Mouse (Mus musculus) neutrophil, adult 5-6 weeks (primary cell): ENCODE measurements around the gene Gstm7. TPM values are rescaled to one million over a fixed set of nuclear protein-coding genes. Genes with fewer than 3 reads are reported as not detected.

Experiments used
- ATAC-seq: fragments of 151-379, 151-347 bp; 2 replicates; pipeline ENCODE4 v1.8.0; 2017; ENCODE audit warnings: mild to moderate bottlenecking, moderate TSS enrichment; ENCODE audit not compliant: insufficient number of reproducible peaks, poor library complexity, low FRiP score, severe bottlenecking; ENCODE audit errors: extremely low read depth
- total RNA-seq: library from RNA; stranded (forward); fragments of 200-1000 nt; gene quantifications from 2 replicates; pipeline ENCODE4 v1.2.3, GENCODE M21; 2017

Gene Gstm7
- total RNA-seq, 1 experiment from 2014 or later = not detected

GRCm38 (mm10) chr3:107939830-107940229 is 8.2 kb upstream of the Gstm7 start:
- no peak for ATAC-seq

GRCm38 (mm10) chr3:107939403-107939802 is 7.8 kb upstream of the Gstm7 start:
- peak; percentile 60; the same call in 1 of the 2 replicates for ATAC-seq

- ATAC-seq = no peak
Measured at GRCm38 (mm10) chr3:107935888-107936287, 4.3 kb upstream of the Gstm7 start.

GRCm38 (mm10) chr3:107935268-107935667 is 3.7 kb upstream of the Gstm7 start:
- no peak for ATAC-seq

GRCm38 (mm10) chr3:107932128-107932527 is 511 bp upstream of the Gstm7 start:
- ATAC-seq = no peak

- ATAC-seq = no peak
Measured at GRCm38 (mm10) chr3:107931134-107931533, 483 bp downstream of the Gstm7 start.

GRCm38 (mm10) chr3:107929731-107930130 is 1.9 kb downstream of the Gstm7 start:
- ATAC-seq = no peak

GRCm38 (mm10) chr3:107929243-107929642 is 2.4 kb downstream of the Gstm7 start:
- no peak for ATAC-seq

- no peak for ATAC-seq
Measured at GRCm38 (mm10) chr3:107928691-107929090, 2.9 kb downstream of the Gstm7 start.

- no peak for ATAC-seq
Measured at GRCm38 (mm10) chr3:107927841-107928240, 3.8 kb downstream of the Gstm7 start.

- ATAC-seq = no peak
Measured at GRCm38 (mm10) chr3:107925335-107925734, 6.3 kb downstream of the Gstm7 start.

GRCm38 (mm10) chr3:107920348-107920747 is 11.3 kb downstream of the Gstm7 start:
- no peak for ATAC-seq

- ATAC-seq = peak; percentile 55; the same call in 1 of the 2 replicates
Measured at GRCm38 (mm10) chr3:107917783-107918408, 13.7 kb downstream of the Gstm7 start.

GRCm38 (mm10) chr3:107917097-107917496 is 14.5 kb downstream of the Gstm7 start:
- no peak for ATAC-seq

- ATAC-seq = no peak
Measured at GRCm38 (mm10) chr3:107916674-107917073, 14.9 kb downstream of the Gstm7 start.

GRCm38 (mm10) chr3:107905942-107906341 is 25.7 kb downstream of the Gstm7 start:
- no peak for ATAC-seq

- ATAC-seq = no peak
Measured at GRCm38 (mm10) chr3:107900955-107901673, 30.5 kb downstream of the Gstm7 start.

GRCm38 (mm10) chr3:107898691-107899090 is 32.9 kb downstream of the Gstm7 start:
- ATAC-seq = no peak

- ATAC-seq = peak; percentile 24; the same call in 1 of the 2 replicates
Measured at GRCm38 (mm10) chr3:107895720-107896569, 35.7 kb downstream of the Gstm7 start, which contains the start of gene Gstm5. Gene Gstm5, plus strand, starts transcription at chr3:107895821.
